Mouse (Mus musculus) CH12.LX (cell line): ENCODE measurements around the gene Dlg2. TPM values are rescaled to one million over a fixed set of nuclear protein-coding genes. Genes with fewer than 3 reads are reported as not detected.

Source experiments
- DNase-seq: peaks from one replicate; pipeline ENCODE4 v3.0.0-alpha.2; 2013; ENCODE audit errors: extremely low read depth
- H3K27ac ChIP-seq: 2 replicates; pipeline ENCODE4 v1.5.1; 2012; ENCODE audit warnings: low read depth, mild to moderate bottlenecking, control low read depth, moderate library complexity; ENCODE audit not compliant: insufficient read depth
- H3K27me3 ChIP-seq: replicated peaks from 2 replicates; pipeline ENCODE3; 2012; ENCODE audit warnings: inconsistent platforms
- H3K36me3 ChIP-seq, 2 experiments: replicated peaks in 1 of 2; 2 replicates each; pipeline versions ENCODE3 to v1.6.1; 2012; ENCODE audit warnings: inconsistent platforms in 1 of 2, low read length in 1 of 2, mild to moderate bottlenecking in 1 of 2, mixed read lengths in 1 of 2, moderate library complexity in 1 of 2; ENCODE audit not compliant: control insufficient read depth in 1 of 2, insufficient read depth in 1 of 2
- H3K4me1 ChIP-seq, 2 experiments: 2 replicates each; pipeline ENCODE4 v1.6.1; 2012; ENCODE audit warnings: inconsistent platforms in 1 of 2, moderate library complexity in 1 of 2; ENCODE audit not compliant: insufficient read depth in 2 of 2, control insufficient read depth in 1 of 2
- H3K4me2 ChIP-seq: 2 replicates; pipeline ENCODE4 v1.6.1; 2012; ENCODE audit warnings: low read depth, mild to moderate bottlenecking, control low read depth; ENCODE audit not compliant: poor library complexity, insufficient read depth, severe bottlenecking
- H3K4me3 ChIP-seq, 3 experiments: fragments of 150-350 bp in 1 of 3; sonication (generic) in 1 of 3; replicated peaks in 1 of 3; 2 replicates each; pipeline versions ENCODE3 to v1.5.1; 2011 to 2012; ENCODE audit warnings: low read depth in 2 of 3, low read length in 2 of 3, mild to moderate bottlenecking in 2 of 3, moderate library complexity in 2 of 3, control low read depth in 1 of 3, improper control_type of control experiment in 1 of 3, inconsistent platforms in 1 of 3, mixed read lengths in 1 of 3; ENCODE audit not compliant: poor library complexity in 1 of 3
- H3K79me2 ChIP-seq: replicated peaks from 2 replicates; pipeline ENCODE4 v1.6.1; 2012; ENCODE audit warnings: mild to moderate bottlenecking, moderate library complexity; ENCODE audit not compliant: control insufficient read depth, poor library complexity, insufficient read depth, severe bottlenecking; ENCODE audit errors: extremely low read depth
- H3K9ac ChIP-seq: 2 replicates; pipeline ENCODE4 v1.6.1; 2012; ENCODE audit warnings: low read depth, mild to moderate bottlenecking, control low read depth, moderate library complexity; ENCODE audit not compliant: insufficient read depth
- H3K9me3 ChIP-seq: replicated peaks from 2 replicates; pipeline ENCODE3; 2012; ENCODE audit warnings: low read length, inconsistent platforms, mixed read lengths
- BHLHE40 ChIP-seq: IDR thresholded peaks from 2 replicates; pipeline ENCODE4 v1.6.1; 2011; ENCODE audit warnings: mild to moderate bottlenecking, low read depth, low read length, improper control_type of control experiment
- CHD1 ChIP-seq: IDR thresholded peaks from 2 replicates; pipeline ENCODE4 v1.6.1; 2012; ENCODE audit warnings: low read depth, low read length, improper control_type of control experiment, inconsistent platforms
- CHD2 ChIP-seq: IDR thresholded peaks from 2 replicates; pipeline ENCODE4 v1.6.1; 2011; ENCODE audit warnings: low read length, improper control_type of control experiment
- CTCF ChIP-seq, 2 experiments: IDR thresholded peaks in 1 of 2; conservative IDR thresholded peaks in 1 of 2; 2 replicates each; pipeline ENCODE4 v1.5.1; 2011 to 2012; ENCODE audit warnings: low read depth in 2 of 2, low read length in 2 of 2, improper control_type of control experiment in 1 of 2, inconsistent platforms in 1 of 2, mild to moderate bottlenecking in 1 of 2, moderate library complexity in 1 of 2
- E2F4 ChIP-seq: IDR thresholded peaks from 2 replicates; pipeline ENCODE4 v1.6.1; 2011; ENCODE audit warnings: low read depth, low read length, improper control_type of control experiment; ENCODE audit not compliant: insufficient replicate concordance
- ELF1 ChIP-seq: IDR thresholded peaks from 2 replicates; pipeline ENCODE4 v1.6.1; 2014; ENCODE audit warnings: low read depth, mild to moderate bottlenecking, inconsistent platforms, low read length, improper control_type of control experiment
- EP300 ChIP-seq: IDR thresholded peaks from 2 replicates; pipeline ENCODE4 v1.6.1; 2011; ENCODE audit warnings: low read length, improper control_type of control experiment
- ETS1 ChIP-seq: conservative IDR thresholded peaks from 2 replicates; pipeline ENCODE4 v1.6.1; 2012; ENCODE audit warnings: low read depth, mild to moderate bottlenecking, inconsistent platforms, low read length, improper control_type of control experiment, moderate library complexity
- GABPA ChIP-seq: IDR thresholded peaks from 2 replicates; pipeline ENCODE4 v1.6.1; 2012; ENCODE audit warnings: low read depth, low read length, improper control_type of control experiment, inconsistent platforms; ENCODE audit not compliant: insufficient replicate concordance
- HCFC1 ChIP-seq: IDR thresholded peaks from 2 replicates; pipeline ENCODE4 v1.6.1; 2012; ENCODE audit warnings: low read depth, mild to moderate bottlenecking, inconsistent platforms, low read length, improper control_type of control experiment
- JUN ChIP-seq: IDR thresholded peaks from 2 replicates; pipeline ENCODE4 v1.6.1; 2011; ENCODE audit warnings: low read depth, mild to moderate bottlenecking, low read length, improper control_type of control experiment, moderate library complexity; ENCODE audit not compliant: insufficient read depth
- JUND ChIP-seq: conservative IDR thresholded peaks from 2 replicates; pipeline ENCODE4 v1.6.1; 2011; ENCODE audit warnings: low read depth, low read length, improper control_type of control experiment
- MAX ChIP-seq: IDR thresholded peaks from 2 replicates; pipeline ENCODE4 v1.6.1; 2011; ENCODE audit warnings: low read length, improper control_type of control experiment
- NELFE ChIP-seq: IDR thresholded peaks from 2 replicates; pipeline ENCODE4 v1.6.1; 2011; ENCODE audit warnings: low read depth, low read length, improper control_type of control experiment
- NRF1 ChIP-seq: IDR thresholded peaks from 2 replicates; pipeline ENCODE4 v1.6.1; 2014; ENCODE audit warnings: low read depth, mild to moderate bottlenecking, inconsistent platforms, low read length, improper control_type of control experiment, moderate library complexity
- POLR2A ChIP-seq: IDR thresholded peaks from 2 replicates; pipeline ENCODE4 v1.6.1; 2011; ENCODE audit warnings: low read depth, mild to moderate bottlenecking, improper control_type of control experiment, low read length
- POLR2AphosphoS2 ChIP-seq: IDR thresholded peaks from 2 replicates; pipeline ENCODE4 v1.6.1; 2011; ENCODE audit warnings: low read depth, low read length, improper control_type of control experiment
- TBP ChIP-seq: conservative IDR thresholded peaks from 2 replicates; pipeline ENCODE4 v1.6.1; 2011; ENCODE audit warnings: low read depth, low read length, improper control_type of control experiment
- TCF12 ChIP-seq: IDR thresholded peaks from 2 replicates; pipeline ENCODE4 v1.6.1; 2014; ENCODE audit warnings: low read depth, mild to moderate bottlenecking, inconsistent platforms, low read length, improper control_type of control experiment
- USF2 ChIP-seq: conservative IDR thresholded peaks from 2 replicates; pipeline ENCODE4 v1.6.1; 2011; ENCODE audit warnings: low read depth, low read length, improper control_type of control experiment
- ZKSCAN1 ChIP-seq: IDR thresholded peaks from 2 replicates; pipeline ENCODE4 v1.6.1; 2012; ENCODE audit warnings: low read depth, inconsistent platforms, low read length, improper control_type of control experiment, borderline replicate concordance
- ZMIZ1 ChIP-seq: IDR thresholded peaks from 2 replicates; pipeline ENCODE4 v1.6.1; 2012; ENCODE audit warnings: low read depth, mild to moderate bottlenecking, inconsistent platforms, low read length, improper control_type of control experiment
- ZNF384 ChIP-seq: IDR thresholded peaks from 2 replicates; pipeline ENCODE4 v1.6.1; 2012; ENCODE audit warnings: low read depth, low read length, improper control_type of control experiment, inconsistent platforms
- dilution Hi-C: fragments of 300-500 bp; cut with MboI; formaldehyde crosslinking; loops from 2 replicates; pipeline ENCODE4 v1.14.3; 2020; ENCODE audit warnings: low sequenced_read_pairs; ENCODE audit not compliant: extremely low pct_unique_long_range_greater_than_20kb, extremely low pct_ligation_motif_present
- in situ Hi-C: fragments of 300-500 bp; cut with MboI; formaldehyde crosslinking; loops from 3 replicates; pipeline ENCODE4 v1.14.3; 2019; ENCODE audit warnings: low sequenced_read_pairs, low pct_ligation_motif_present, low pct_unique_long_range_greater_than_20kb, mixed read lengths
- polyA plus RNA-seq: library from polyadenylated mRNA; unstranded; fragments of >175 nt; gene quantifications from 2 replicates; pipeline ENCODE4 v1.2.1, GENCODE M21; 2012; ENCODE audit warnings: low read depth; ENCODE audit not compliant: insufficient read length
- total RNA-seq, 2 experiments: library from RNA; depleted of rRNA; stranded (reverse); fragments of 300-350 nt in 1 of 2; fragments of >200 nt in 1 of 2; gene quantifications; 2 replicates each; pipeline ENCODE4 v1.2.3; 2012 to 2014

The Dlg2 gene
- total and polyA plus RNA-seq, 3 experiments: 0.36 TPM; not detected in 2

GRCm38 (mm10) chr7:92363800-92364199 lies 1887.3 kb downstream of the Dlg2 start:
- no peak overlapping the region for H3K4me2 ChIP-seq
- H3K4me3 ChIP-seq: no peak overlapping the region
- no peaks in the 10 kb centered on the region for H3K27me3 ChIP-seq
- H3K27ac ChIP-seq: no peak overlapping the region
- no peaks in the 10 kb centered on the region for H3K9me3 ChIP-seq
- dilution Hi-C loops: no loop called here
- no peaks in the 10 kb centered on the region for H3K79me2 ChIP-seq
- DNase-seq: no peak
- no peak for TF ChIP-seq EP300
- TF ChIP-seq, all 38 proteins: peak for 0
- Histone ChIP-seq H3K9ac (no peak overlapping the region), H3K36me3 (no peaks in the 10 kb centered on the region), H3K4me1 (no peaks in the 10 kb centered on the region)
- in situ Hi-C loops: no loop called here

- DNase-seq: no peak
- Histone ChIP-seq H3K27me3 (no peaks in the 10 kb centered on the region), H3K36me3 (no peaks in the 10 kb centered on the region), H3K27ac (no peak overlapping the region), H3K9me3 (no peaks in the 10 kb centered on the region), H3K4me1 (no peaks in the 10 kb centered on the region), H3K9ac (no peak overlapping the region), H3K79me2 (no peaks in the 10 kb centered on the region), H3K4me2 (no peak overlapping the region), H3K4me3 (no peak overlapping the region)
- dilution Hi-C loops (no loop called here), in situ Hi-C loops (no loop called here)
- TF ChIP-seq TCF12 (no peak), JUN (no peak), NELFE (no peak), ZKSCAN1 (no peak), ZMIZ1 (no peak), ELF1 (no peak), HCFC1 (no peak), NRF1 (no peak), USF2 (no peak), ZNF384 (no peak), CHD2 (no peak), JUND (no peak), MAX (no peak), POLR2A (no peak)
Measured at GRCm38 (mm10) chr7:92367111-92367510, 1890.6 kb downstream of the Dlg2 start.

GRCm38 (mm10) chr7:92370521-92370920 lies 1894.0 kb downstream of the Dlg2 start:
- Histone ChIP-seq H3K9ac (no peak overlapping the region), H3K4me3 (no peak overlapping the region), H3K4me1 (no peaks in the 10 kb centered on the region), H3K36me3 (no peaks in the 10 kb centered on the region), H3K79me2 (no peaks in the 10 kb centered on the region), H3K4me2 (no peak overlapping the region), H3K9me3 (no peaks in the 10 kb centered on the region), H3K27me3 (no peaks in the 10 kb centered on the region), H3K27ac (no peak overlapping the region)
- in situ Hi-C loops: no loop called here
- no peak for DNase-seq
- dilution Hi-C loops: no loop called here
- TF ChIP-seq E2F4 (no peak), ELF1 (no peak), TBP (no peak), GABPA (no peak), BHLHE40 (no peak), TCF12 (no peak), ETS1 (no peak), ZKSCAN1 (no peak), POLR2AphosphoS2 (no peak), NRF1 (no peak), POLR2A (no peak), ZMIZ1 (no peak), CHD1 (no peak), CTCF (conservative IDR thresholded peaks at IDR 0.05 in 1 of 2, IDR thresholded peaks at IDR 0.05 in 1 of 2; ENCODE audit: low read depth in 2 of 2, low read length in 2 of 2) (no peak)
